Mouse (Mus musculus) hindbrain, embryonic 13.5 days (tissue): ENCODE results near the gene Snap91. TPM values are rescaled to one million over a fixed set of nuclear protein-coding genes. Genes with fewer than 3 reads are reported as not detected.

ENCODE experiments used
- ATAC-seq: fragments of 200-750 bp; cut with Nextera tagmentation; 2 replicates; pipeline ENCODE4 v1.8.0; 2017; ENCODE audit warnings: moderate TSS enrichment; ENCODE audit not compliant: low FRiP score
- H3K27ac ChIP-seq: fragments of 300-500 bp; sonication (generic); 2 replicates; pipeline ENCODE4 v1.5.1; 2015; ENCODE audit warnings: inconsistent platforms, mild to moderate bottlenecking, moderate library complexity
- H3K27me3 ChIP-seq: fragments of 300-500 bp; sonication (generic); 2 replicates; pipeline ENCODE4 v1.6.1; 2015; ENCODE audit warnings: mild to moderate bottlenecking, inconsistent platforms
- H3K36me3 ChIP-seq: fragments of 300-500 bp; sonication (generic); 2 replicates; pipeline ENCODE4 v1.6.1; 2015; ENCODE audit warnings: mild to moderate bottlenecking, inconsistent platforms
- H3K4me1 ChIP-seq: fragments of 300-500 bp; sonication (generic); replicated peaks from 2 replicates; pipeline ENCODE4 v1.6.1; 2015; ENCODE audit warnings: inconsistent platforms
- H3K4me2 ChIP-seq: fragments of 300-500 bp; sonication (generic); 2 replicates; pipeline ENCODE4 v1.6.1; 2015; ENCODE audit warnings: inconsistent platforms, mild to moderate bottlenecking, moderate library complexity
- H3K4me3 ChIP-seq: fragments of 300-500 bp; sonication (generic); 2 replicates; pipeline ENCODE4 v1.5.1; 2015; ENCODE audit warnings: mild to moderate bottlenecking, inconsistent platforms
- H3K9ac ChIP-seq: fragments of 300-500 bp; sonication (generic); 2 replicates; pipeline ENCODE4 v1.6.1; 2015; ENCODE audit warnings: mild to moderate bottlenecking, inconsistent platforms
- H3K9me3 ChIP-seq: fragments of 300-500 bp; sonication (generic); 2 replicates; pipeline ENCODE4 v1.6.1; 2016; ENCODE audit warnings: inconsistent platforms
- WGBS: fragments of 180-500 bp; shearing (Covaris S2); methylation state at CpG from one replicate; pipeline ENCODE4 v1.1.7; 2015; 5-methylcytosine and 5-hydroxymethylcytosine counted together
- polyA plus RNA-seq: library from polyadenylated mRNA; unstranded; fragments of >200 nt; fragmentation: Nextera tagmentation; extraction: Ambion mirVana; gene quantifications from 2 replicates; pipeline ENCODE4 v1.2.1, GENCODE M21; 2015

Snap91 gene
- polyA plus RNA-seq, 1 experiment from 2014 or later: 102 TPM

DNA sequence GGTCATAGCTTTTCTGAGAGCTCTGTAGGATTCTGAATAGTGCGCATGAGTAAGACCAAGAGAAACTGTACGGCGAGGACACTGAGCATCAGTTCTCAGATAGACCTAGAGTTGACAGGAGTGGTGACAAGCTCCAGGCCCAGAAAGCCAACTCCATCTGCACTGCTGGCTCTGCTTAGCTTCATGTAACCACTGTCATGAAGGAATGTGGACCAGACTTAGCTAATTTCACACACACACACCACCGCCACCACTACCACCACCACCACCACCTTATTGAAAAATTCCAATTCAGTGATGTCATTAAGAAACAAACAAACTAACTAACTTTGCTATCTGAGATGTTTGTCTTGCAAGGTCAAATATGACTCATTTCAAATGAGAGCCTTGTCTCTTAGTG, 143.5 kb downstream of the Snap91 start:
- WGBS: 95% methylated on average over 4 of the region's 4 CpGs
- H3K9me3 ChIP-seq: no peaks in the 10 kb centered on the region
- H3K4me2 ChIP-seq: no peak overlapping the region
- no peak for ATAC-seq
- no peak overlapping the region for H3K27ac ChIP-seq
- no peaks in the 10 kb centered on the region for H3K36me3 ChIP-seq
- no peaks in the 10 kb centered on the region for H3K4me1 ChIP-seq
- no peak overlapping the region for H3K9ac ChIP-seq
- no peak overlapping the region for H3K4me3 ChIP-seq
- H3K27me3 ChIP-seq: no peaks in the 10 kb centered on the region

GRCm38 (mm10) chr9:86734795-86735194, 145.7 kb downstream of the Snap91 start:
- WGBS: 76% methylated on average over 9 of the region's 9 CpGs
- H3K9ac ChIP-seq: no peak overlapping the region
- ATAC-seq: no peak
- H3K27me3 ChIP-seq: no peaks in the 10 kb centered on the region
- H3K4me1 ChIP-seq: no peaks in the 10 kb centered on the region
- H3K9me3 ChIP-seq: no peaks in the 10 kb centered on the region
- no peak overlapping the region for H3K4me2 ChIP-seq
- no peak overlapping the region for H3K4me3 ChIP-seq
- no peaks in the 10 kb centered on the region for H3K36me3 ChIP-seq
- H3K27ac ChIP-seq: no peak overlapping the region

DNA sequence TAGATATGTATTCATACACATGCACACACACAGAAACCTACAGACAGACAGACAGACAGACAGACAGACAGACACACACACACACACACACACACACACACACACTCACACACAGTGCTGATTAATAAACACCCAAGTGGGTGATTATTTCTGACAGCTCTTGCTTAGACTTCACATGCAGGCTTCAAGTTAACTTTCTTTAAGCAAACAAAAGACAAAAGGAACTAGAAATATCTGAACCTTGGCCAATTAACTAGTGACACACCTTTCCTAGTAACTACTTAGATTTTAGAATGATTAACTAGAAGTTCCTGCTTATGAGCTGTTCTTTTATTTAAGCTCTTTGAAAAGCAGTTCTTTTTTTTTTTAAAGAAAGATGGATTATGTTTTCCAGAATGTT, 146.1 kb downstream of the Snap91 start:
- no peaks in the 10 kb centered on the region for H3K36me3 ChIP-seq
- ATAC-seq: no peak
- H3K27me3 ChIP-seq: no peaks in the 10 kb centered on the region
- no peak overlapping the region for H3K4me2 ChIP-seq
- no peak overlapping the region for H3K27ac ChIP-seq
- no peaks in the 10 kb centered on the region for H3K9me3 ChIP-seq
- H3K9ac ChIP-seq: no peak overlapping the region
- H3K4me3 ChIP-seq: no peak overlapping the region
- H3K4me1 ChIP-seq: no peaks in the 10 kb centered on the region

GRCm38 (mm10) chr9:86729811-86730210, 150.6 kb downstream of the Snap91 start:
- Histone ChIP-seq H3K4me3 (no peak overlapping the region), H3K36me3 (no peaks in the 10 kb centered on the region), H3K27ac (no peak overlapping the region), H3K4me1 (peaks cover 9% of the 10 kb centered on the region), H3K9me3 (no peaks in the 10 kb centered on the region), H3K27me3 (no peaks in the 10 kb centered on the region), H3K4me2 (no peak overlapping the region), H3K9ac (no peak overlapping the region)
- no peak for ATAC-seq
- 93% methylated on average over 3 of the region's 3 CpGs for WGBS

DNA sequence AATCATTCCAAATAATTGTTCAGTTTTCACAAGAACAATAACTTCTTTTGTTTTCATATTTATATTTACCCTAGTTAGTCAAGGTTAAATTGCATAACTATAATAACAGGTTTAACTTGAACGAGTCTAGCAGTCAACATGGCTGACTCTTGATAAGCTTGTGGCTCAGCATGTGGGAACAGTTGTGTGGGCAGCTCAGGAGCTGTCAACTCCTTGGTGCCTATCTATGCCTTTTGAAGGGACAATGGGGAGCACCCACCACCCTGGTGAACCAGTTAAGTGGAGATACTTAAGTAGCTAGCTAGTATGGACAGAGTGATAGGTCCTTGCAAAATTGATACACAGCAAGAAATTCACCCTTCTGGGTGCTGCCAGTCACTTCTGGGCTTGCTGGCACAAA, 151.4 kb downstream of the Snap91 start:
- Histone ChIP-seq H3K4me1 (peaks cover 9% of the 10 kb centered on the region), H3K4me2 (no peak overlapping the region), H3K27ac (no peak overlapping the region), H3K36me3 (no peaks in the 10 kb centered on the region), H3K9ac (no peak overlapping the region), H3K4me3 (no peak overlapping the region), H3K27me3 (no peaks in the 10 kb centered on the region), H3K9me3 (no peaks in the 10 kb centered on the region)
- WGBS: 87% methylated on average over 1 of the region's 1 CpGs
- no peak for ATAC-seq

GRCm38 (mm10) chr9:86728214-86728814, 152.1 kb downstream of the Snap91 start:
- WGBS: 93% methylated on average over 10 of the region's 10 CpGs
- ATAC-seq: no peak
- H3K9ac ChIP-seq: no peak overlapping the region

DNA sequence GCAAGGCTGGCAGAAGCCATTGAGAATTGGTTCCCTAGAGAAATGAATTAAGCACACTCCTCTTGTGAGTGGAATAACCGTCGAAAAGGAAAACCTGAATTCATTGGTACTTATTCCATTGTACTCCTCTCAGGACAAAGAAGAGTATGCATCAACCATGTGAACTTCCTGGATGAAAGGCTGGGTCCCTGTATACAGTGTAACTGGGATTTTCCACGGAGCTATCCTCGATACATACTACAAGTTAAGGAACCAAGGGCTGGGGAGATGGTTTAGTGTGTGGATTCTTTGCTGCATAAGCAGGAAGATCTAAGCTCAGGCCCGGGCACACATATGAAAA, 154.1 kb downstream of the Snap91 start:
- no peak for ATAC-seq
- Histone ChIP-seq H3K4me3 (no peak overlapping the region), H3K36me3 (no peaks in the 10 kb centered on the region), H3K9me3 (no peaks in the 10 kb centered on the region), H3K27me3 (no peaks in the 10 kb centered on the region), H3K27ac (peak overlapping the region; percentile 64; the same call in 1 of the 2 replicates), H3K4me1 (peaks cover 9% of the 10 kb centered on the region), H3K4me2 (no peak overlapping the region; the same call in 1 of the 2 replicates), H3K9ac (no peak overlapping the region)
- WGBS: 77% methylated on average over 5 of the region's 5 CpGs

More at GRCm38 (mm10) chr9:86728214-86728814, 152.1 kb downstream of the Snap91 start:
- Histone ChIP-seq H3K36me3 (no peaks in the 10 kb centered on the region), H3K4me1 (peaks cover 9% of the 10 kb centered on the region), H3K27me3 (no peaks in the 10 kb centered on the region), H3K9me3 (no peaks in the 10 kb centered on the region), H3K4me3 (no peak overlapping the region), H3K4me2 (no peak overlapping the region), H3K27ac (no peak overlapping the region)

DNA sequence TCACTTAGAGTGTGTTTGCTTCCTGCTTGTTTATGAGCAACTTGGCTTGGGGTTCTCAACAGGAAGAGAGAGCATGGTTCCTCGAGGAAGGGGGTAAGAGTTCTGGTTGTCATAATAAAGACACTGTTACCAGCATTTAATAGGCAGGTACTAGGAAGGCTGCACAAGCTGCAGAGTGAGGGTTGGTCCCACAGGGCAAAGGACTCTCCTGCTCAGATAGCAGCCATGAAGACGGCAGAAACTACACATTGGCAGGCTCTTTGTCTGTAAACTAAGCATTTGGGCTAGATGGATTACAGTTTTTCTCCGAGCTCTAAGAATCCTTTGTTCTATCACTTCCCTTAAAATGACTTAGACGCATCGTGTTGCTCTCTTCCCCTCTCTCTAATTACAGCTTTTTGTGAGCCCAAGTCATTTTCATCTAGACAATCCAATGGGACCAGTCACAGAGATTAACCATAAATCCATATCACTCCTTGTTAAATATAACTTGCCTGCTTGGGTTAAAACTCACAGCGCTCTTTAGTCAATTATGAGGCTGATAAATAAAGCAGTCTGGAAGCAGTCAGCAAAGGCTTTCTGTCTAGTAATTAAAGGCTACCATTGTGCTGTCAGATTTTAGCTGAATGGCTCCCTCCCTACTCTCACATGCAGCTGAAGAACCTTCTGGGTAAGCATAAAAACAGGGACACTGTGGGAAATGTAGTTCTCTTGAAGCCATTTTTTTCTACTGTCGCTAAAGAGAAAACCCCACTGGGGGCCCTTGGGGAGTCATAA, 154.7 kb downstream of the Snap91 start:
- H3K4me1 ChIP-seq: peaks cover 9% of the 10 kb centered on the region
- H3K27ac ChIP-seq: peak overlapping the region; percentile 64
- 56% methylated on average over 7 of the region's 7 CpGs for WGBS
- H3K4me2 ChIP-seq: peak overlapping the region; percentile 6; the same call in 1 of the 2 replicates
- H3K4me3 ChIP-seq: no peak overlapping the region
- no peaks in the 10 kb centered on the region for H3K36me3 ChIP-seq
- ATAC-seq: peak; percentile 79
- H3K9me3 ChIP-seq: no peaks in the 10 kb centered on the region
- no peak overlapping the region for H3K9ac ChIP-seq
- no peaks in the 10 kb centered on the region for H3K27me3 ChIP-seq

DNA sequence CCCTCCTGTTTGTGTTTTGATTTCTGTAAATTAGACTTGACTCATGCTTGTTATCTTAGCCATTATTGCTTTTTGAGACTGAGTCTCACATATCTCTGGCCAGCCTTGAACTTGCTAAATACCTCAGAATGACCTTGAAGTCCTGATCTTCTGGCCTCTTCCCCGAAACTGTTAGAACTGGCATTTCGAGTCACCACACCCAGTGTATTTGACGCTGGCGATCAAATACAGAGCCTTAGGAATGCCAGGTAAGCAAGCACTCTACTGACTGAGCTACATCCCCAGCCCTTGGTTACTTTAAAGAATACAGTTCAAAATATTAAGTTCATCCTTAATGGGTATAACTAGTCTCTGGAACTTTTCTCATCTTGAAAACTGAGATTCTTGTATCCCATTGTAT, 155.4 kb downstream of the Snap91 start:
- ATAC-seq: no peak
- Histone ChIP-seq H3K9ac (no peak overlapping the region), H3K4me2 (no peak overlapping the region), H3K9me3 (no peaks in the 10 kb centered on the region), H3K36me3 (no peaks in the 10 kb centered on the region), H3K4me1 (peaks cover 9% of the 10 kb centered on the region), H3K27me3 (no peaks in the 10 kb centered on the region), H3K4me3 (no peak overlapping the region), H3K27ac (peak overlapping the region; percentile 64)
- 94% methylated on average over 4 of the region's 4 CpGs for WGBS

DNA sequence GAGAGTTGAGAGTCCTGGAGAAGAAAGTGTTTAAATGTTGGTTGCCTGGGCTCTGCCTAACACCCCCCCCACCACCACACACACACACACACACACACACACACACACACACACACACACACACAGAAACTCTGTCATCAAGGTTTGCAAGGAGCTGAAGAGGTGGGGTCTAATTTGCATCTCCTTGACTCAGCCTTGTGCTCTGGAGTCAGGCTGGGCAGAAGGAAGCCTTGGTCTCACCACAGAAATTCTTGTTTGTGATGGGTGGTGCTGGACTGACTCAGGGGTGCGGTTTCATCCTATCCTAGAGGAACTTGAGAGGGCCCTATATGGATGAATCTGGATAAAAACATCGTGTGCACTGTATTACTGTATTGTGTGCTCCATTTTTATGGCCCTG, 159.7 kb downstream of the Snap91 start:
- peaks cover 3% of the 10 kb centered on the region for H3K4me1 ChIP-seq
- no peak overlapping the region for H3K9ac ChIP-seq
- H3K4me2 ChIP-seq: no peak overlapping the region
- no peaks in the 10 kb centered on the region for H3K27me3 ChIP-seq
- no peaks in the 10 kb centered on the region for H3K36me3 ChIP-seq
- no peak overlapping the region for H3K4me3 ChIP-seq
- H3K9me3 ChIP-seq: no peaks in the 10 kb centered on the region
- WGBS: 78% methylated on average over 2 of the region's 2 CpGs
- ATAC-seq: no peak
- no peak overlapping the region for H3K27ac ChIP-seq

GRCm38 (mm10) chr9:86720227-86720626, 160.2 kb downstream of the Snap91 start:
- no peak overlapping the region for H3K4me2 ChIP-seq
- H3K27ac ChIP-seq: no peak overlapping the region
- H3K27me3 ChIP-seq: no peaks in the 10 kb centered on the region
- WGBS: 92% methylated on average over 5 of the region's 5 CpGs
- H3K4me3 ChIP-seq: no peak overlapping the region
- H3K36me3 ChIP-seq: no peaks in the 10 kb centered on the region
- no peak overlapping the region for H3K9ac ChIP-seq
- no peaks in the 10 kb centered on the region for H3K4me1 ChIP-seq
- no peak for ATAC-seq
- H3K9me3 ChIP-seq: no peaks in the 10 kb centered on the region

DNA sequence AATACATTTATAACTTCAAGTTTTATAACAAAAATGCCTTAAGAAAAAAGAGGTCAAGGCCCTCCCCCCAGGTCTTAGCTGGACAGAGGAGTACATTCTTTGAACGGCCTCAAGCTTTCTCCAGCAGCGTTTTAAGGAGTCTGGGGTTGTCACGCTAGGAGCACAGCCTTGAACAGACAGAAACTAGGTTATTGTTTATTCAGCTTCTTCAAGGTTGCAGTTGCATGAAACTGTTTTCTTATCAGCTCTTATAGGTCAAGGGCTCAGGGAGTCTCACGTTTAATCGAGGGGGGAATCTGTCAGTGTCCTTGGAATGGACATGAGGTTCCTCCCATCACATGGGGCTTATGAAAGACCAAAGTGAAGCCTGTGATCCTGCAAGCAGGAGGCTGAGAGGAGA, 163.3 kb downstream of the Snap91 start:
- H3K4me3 ChIP-seq: no peak overlapping the region
- no peak overlapping the region for H3K9ac ChIP-seq
- no peak overlapping the region for H3K4me2 ChIP-seq
- H3K27ac ChIP-seq: no peak overlapping the region
- ATAC-seq: no peak
- no peaks in the 10 kb centered on the region for H3K36me3 ChIP-seq
- H3K9me3 ChIP-seq: no peaks in the 10 kb centered on the region
- 75% methylated on average over 5 of the region's 5 CpGs for WGBS
- H3K4me1 ChIP-seq: no peaks in the 10 kb centered on the region
- H3K27me3 ChIP-seq: no peaks in the 10 kb centered on the region

DNA sequence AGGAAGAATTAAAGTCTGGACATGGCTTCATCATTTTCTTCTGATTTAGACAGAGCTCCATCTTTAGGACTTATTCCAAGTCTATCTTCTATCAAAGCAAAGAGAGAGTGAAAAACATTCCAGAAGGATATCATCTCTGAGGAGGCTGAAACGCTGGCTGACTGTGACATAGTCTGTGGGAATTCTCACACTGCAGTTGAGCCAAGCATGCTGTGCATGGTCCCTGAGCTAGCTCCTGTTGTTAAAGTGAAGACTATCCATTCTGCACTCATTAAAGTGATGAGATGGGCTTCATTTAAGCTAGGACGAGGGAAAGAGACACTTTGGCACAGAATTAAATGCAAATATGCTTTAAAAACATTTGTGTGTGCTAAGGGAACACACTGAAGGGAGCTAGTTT, 163.9 kb downstream of the Snap91 start:
- 66% methylated on average over 2 of the region's 2 CpGs for WGBS
- H3K27me3 ChIP-seq: no peaks in the 10 kb centered on the region
- no peak overlapping the region for H3K4me3 ChIP-seq
- no peak for ATAC-seq
- H3K36me3 ChIP-seq: no peaks in the 10 kb centered on the region
- no peaks in the 10 kb centered on the region for H3K4me1 ChIP-seq
- no peak overlapping the region for H3K27ac ChIP-seq
- H3K9ac ChIP-seq: no peak overlapping the region
- H3K9me3 ChIP-seq: no peaks in the 10 kb centered on the region
- H3K4me2 ChIP-seq: no peak overlapping the region
